Mouse (Mus musculus) granulocyte monocyte progenitor cell, adult 5-6 weeks (primary cell): ENCODE measurements at regions not wholly inside any gene's neighbourhood (a gene's known extent, or its start where the extent isn't known, plus 50 kb on each side); places are given as distances from the start of the nearest gene placed in this dataset.

Source experiments
- ATAC-seq: replicated peaks from 2 replicates; pipeline ENCODE4 v1.8.0; 2016; ENCODE audit warnings: mild to moderate bottlenecking, moderate TSS enrichment, inconsistent platforms; ENCODE audit not compliant: poor library complexity, severe bottlenecking

DNA sequence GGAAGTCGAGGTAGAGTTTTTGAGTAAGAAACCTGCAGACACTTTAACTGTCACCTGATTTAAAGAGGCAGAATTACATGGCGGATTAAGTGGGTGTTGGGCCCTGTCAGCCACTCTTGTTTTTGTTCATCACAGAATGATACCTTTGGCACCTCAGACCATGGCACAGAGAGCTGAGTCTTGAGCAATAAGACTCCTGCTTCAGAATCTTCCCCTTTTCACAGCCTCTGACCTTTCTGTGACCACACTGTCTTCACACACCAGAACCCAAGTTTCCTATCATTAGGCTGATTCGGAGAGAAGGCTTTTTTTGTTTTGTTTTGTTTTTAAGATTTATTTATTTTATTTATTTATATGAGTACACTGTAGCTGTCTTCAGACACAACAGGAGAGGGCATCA is 192.8 kb downstream of the Gm10260 start:
- peak; percentile 89 for ATAC-seq

DNA sequence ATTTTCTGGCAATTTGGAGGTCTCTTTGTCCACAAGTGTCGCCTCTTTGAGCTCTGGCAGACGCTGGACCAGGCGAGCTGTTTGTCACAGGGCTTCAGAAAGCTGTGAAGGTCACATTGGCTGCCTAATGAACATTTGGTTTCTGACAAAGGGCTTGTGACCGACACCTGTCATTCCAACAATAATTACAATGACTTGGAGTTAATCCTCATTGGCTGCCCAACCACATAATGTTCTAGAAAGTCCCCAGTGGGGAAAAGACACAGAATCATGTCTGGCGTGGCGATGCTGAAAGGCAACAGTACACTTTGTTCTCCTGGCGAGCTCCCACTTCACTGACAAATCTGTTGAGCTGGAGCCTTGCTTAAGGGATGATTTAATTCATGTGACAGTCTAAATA is 194.4 kb downstream of the Gm10260 start:
- ATAC-seq: no peak

DNA sequence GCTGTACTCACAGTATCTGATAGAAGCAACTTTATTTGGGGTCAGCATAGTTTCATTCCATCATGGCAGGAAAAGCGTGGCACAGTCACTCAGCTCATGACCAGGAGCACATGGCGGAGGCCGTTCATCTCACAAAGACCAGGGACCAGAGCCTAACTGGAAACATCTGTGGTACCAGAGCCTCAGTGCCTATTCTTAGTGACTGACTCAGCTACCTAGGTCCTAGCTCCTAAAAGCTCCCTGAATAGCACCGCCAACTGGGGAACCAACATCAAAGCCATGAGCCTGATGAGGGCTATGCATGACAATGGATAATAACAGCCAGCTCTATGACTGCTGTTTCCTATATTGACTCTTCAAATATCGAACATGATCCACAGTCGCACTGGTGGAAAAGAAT is 198.2 kb downstream of the Gm10260 start:
- no peak for ATAC-seq

DNA sequence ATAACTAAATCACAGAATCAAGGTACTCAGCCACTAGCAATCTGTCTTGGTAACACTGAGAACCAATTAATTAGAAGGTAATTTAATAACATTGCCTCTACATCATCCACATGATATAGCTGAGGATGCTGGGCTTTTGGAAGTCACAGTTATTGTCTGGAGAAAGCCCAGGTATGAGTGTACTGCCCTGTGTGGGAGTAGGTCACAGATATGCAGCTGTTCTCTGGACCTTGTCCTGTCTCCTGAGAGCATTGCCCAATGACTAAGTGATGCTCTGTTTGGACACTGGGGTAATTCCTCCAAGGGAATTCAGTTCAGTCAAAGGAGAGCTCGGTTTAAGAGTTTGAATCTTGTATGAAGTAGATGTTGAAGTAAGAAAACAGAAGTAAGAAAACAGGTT is 199.6 kb downstream of the Gm10260 start:
- no peak; the same call in 1 of the 2 replicates for ATAC-seq

DNA sequence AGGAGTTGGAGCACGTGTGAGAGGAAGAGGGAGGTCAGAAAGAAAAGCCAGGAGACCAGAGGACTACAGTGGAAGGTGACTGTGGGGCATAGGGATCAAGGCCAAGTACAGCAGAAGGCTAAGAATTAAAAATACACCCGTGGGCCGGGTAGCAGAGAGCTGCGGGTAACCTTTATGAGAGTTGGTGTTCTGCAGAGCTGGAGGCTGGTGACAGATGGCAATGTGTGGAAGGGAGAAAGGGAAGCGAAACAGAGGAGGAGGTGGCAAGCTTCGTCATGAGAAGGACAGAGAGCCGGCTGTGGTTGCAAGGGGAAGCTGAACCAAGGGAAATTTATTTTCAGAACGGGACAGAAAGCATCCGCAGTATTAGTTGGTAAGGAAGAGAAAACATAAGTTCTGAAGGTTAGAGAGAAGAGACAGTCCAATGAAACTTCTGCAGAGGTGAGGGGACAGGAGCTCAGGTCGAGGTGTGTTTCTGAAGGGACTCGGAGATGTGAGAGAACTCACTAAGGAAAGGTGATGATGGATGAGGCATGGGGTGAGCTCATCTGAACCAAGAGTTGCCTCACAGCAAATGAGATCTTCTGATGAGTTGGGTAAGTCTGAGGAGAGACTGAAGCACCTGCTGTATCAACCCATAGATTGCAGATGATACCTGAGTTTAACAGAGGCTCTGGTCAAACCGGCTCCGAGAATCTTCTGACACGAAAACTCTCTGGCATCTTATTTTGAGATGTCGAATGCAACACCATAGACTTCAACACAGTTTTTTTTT is 200.6 kb downstream of the Gm10260 start:
- ATAC-seq: peak; percentile 91

DNA sequence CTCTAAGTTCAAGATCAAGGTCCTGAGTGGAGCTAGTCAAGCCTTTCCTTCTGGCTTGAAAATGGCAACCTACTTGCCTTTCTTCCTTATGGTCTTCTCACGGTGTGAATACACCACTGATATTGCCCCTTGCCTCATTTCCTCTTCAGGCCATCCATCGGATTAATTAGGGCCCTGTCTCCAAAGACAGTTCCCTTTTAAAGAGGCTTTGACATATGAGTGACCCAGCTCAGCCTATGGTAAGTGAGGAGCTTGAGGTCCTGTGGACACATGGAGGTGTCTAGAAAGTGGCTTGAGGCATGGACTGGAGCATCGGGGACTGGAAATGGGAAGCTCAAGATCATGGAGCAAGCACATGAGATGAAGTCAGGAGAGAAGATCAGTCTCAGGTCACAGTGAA is 201.5 kb downstream of the Gm10260 start:
- ATAC-seq: peak; percentile 52

DNA sequence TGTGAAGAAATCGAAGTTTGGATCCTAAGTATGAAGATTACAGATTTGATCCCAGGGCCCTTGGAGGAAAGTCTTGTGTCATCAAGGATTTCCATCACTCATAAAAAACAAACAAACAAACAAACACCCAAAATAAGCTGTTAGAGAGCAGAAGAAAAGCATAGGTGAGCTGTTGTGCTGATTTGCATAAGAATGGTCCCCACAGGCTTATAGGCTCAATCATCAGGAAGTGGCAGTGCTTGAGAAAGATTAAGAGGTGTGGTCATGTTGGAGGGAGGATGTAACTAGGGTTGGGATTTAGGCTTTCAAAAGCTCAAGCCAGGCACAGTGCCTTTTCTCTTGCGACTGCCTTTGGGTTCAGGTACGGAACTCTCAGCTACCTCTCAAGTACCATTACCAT is 205.1 kb downstream of the Gm10260 start:
- ATAC-seq: no peak

DNA sequence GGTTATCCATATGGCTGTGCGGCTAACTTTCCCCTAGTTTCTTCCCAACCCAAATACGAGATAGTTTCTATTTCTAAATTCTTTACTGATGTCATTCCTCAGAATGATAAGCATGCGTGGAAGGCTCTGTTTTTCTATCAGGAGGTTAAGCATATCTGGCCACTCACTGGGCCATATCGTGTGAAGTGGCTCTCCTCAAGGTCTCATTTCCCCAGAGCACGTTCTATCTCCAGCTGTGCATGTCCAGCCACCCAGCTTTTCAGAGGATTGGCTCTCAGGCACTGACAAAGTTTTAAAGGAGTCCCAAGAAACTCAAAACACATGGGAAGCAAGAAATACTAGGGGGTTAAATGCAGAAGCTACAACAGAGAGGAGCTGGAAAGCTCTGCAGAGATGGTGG is 205.8 kb downstream of the Gm10260 start:
- ATAC-seq: no peak

DNA sequence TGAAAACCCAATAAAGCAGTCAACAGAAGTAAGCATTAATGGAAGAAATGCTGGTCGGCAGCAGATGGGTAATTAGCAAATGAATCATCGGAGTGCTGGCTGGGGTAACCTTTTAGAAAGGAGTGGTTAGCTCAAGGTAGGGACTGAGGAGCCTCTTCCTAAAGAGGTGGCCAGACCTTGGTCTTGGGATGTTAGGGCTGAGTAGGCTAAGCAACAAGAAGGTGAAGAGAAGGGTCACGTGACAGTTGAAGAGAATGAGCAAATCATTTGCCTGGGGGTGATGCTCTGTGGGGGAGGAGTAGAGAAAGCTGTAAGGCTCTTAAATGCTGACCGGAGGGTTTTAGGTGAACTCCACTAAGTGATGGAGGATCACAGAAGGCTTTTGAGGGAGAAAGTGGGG is 208.2 kb downstream of the Gm10260 start:
- no peak for ATAC-seq

DNA sequence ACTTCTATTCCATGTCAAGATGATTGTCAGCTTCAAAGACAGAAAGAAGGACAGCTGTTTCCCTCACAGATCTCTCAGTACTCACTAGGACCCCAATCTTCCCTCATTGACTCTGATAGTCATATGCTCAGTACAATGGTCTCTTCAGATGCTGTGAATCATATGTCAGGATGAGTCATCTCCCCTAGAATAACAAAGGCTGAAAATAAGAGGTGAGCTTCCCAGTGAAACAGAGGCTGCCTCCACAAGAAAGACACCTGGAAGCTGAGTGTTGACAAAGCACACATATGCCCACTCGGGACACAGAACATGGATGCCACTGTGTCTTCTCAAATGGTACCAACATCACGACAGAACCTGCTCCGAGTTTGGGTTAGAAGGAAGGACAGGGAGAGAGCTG is 209.6 kb downstream of the Gm10260 start:
- ATAC-seq: no peak

DNA sequence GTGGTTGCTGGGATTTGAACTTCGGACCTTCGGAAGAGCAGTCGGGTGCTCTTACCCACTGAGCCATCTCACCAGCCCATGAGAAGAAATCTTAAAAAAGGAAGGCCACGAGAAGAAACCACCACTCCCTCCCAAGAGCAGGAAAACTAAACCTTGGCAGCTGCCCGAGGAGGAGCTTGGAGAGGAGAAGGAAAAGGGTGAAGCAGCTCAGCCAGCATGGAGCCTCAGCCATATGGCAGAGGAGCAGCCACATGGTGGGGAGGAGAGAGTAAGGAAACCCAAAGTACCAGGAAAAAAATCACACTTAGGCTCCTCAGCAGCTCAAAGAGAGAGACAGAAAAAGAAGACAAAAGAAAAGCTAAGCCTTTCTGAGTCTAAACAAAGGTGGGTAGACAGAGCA is 210.3 kb downstream of the Gm10260 start:
- ATAC-seq: no peak

DNA sequence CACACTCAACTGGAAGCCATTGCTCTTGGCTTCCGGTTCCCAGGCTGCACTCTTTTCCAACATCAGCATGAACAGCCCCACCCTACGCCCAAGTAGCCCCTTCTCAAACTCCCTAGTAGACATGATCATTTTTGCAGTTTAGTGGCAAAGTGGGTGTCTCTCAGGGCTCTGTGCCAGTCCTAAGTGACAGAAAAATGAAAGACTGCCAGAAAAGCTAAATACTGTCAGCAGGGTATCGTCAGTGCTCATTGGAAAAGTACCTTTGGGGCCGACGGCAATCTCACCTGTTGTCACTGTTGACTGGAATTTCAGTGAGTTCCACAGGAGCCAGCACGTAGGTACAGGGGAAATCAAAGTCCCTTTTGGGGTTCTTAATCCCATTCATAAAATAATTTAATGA is 211.0 kb downstream of the Gm10260 start:
- ATAC-seq: no peak

DNA sequence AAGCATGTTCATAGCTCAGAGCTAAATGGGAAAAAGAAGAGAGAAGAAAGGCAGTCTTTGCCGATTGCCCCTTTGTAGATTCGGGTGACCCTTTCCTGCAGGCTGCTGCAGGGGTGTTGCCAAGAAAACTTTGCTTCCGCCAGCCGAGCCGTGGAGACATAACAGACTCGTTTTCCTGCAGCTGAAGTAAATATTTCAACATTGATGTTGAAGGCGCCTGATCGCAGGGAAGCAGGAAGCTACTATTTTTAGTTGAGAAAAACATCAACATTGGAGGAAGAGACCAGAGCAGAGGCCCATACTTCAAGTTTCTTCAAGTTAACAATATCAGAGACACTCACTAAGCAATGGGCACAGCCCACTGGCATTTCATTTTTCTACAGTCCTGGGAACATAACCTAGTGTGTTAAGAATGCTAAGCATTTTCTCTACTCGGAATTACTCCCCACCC is 211.9 kb downstream of the Gm10260 start:
- ATAC-seq: peak; percentile 73

DNA sequence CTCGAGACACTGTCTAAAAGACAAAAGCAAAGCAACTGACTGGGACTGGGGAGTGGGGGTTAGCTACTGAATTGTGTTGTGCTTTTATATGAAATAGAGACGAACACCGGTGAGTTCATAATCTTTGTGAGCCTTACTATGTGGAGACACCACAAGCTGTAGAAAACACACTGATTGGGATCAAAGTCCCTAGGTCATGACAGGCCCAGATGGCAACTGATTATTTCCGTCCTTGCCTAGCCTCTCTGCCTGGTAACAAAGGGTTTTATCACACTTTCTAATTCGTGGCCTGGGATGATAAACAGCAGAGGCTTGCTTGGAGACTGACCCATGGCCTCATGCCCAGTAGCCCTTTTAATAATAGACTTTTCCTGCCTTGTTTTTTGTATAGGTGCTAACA is 213.5 kb downstream of the Gm10260 start:
- no peak for ATAC-seq

DNA sequence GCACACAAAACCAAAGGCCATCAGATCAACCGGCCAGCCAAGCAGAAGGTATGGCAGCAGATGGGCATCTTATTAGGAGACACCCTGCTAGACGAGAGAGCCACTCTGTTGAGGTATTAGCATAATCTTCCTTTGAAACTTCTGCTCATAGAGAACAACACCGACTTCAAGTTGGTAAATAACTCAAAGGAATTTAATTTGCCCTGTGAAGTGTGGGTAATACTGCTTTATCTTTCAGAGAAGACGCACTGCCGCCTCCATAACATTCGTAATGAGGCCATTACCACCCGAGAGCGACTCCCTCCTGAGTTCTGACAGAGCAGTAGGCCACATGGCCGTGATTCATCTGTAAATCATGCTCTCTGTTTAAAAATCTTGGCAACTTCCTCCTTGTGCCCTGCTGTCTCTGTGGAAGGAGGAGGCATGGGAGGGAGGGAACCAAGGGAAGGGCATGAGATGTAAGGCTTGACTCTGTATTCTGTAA is 214.4 kb downstream of the Gm10260 start:
- ATAC-seq: peak; percentile 83

DNA sequence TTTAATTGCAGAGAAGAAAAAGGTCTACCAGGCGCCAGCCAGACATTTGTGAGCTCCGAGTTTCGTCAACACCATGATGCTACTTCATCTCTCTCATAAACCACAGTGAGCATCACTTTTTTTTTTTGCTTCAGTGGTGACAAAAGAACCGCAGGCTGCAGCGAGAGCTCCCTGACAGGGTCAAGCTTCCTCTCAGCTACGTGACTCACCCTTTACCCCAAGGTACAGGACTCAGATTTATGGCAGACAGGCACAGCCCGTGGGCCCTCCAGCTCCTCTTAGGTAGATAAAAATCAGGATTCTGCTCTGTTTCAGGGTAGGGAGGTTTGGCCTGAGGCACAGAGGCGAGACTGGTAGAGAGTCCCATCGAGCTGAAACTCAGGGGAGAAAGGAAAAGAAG is 220.7 kb downstream of the Gm10260 start:
- ATAC-seq: peak; percentile 37; the same call in 1 of the 2 replicates

DNA sequence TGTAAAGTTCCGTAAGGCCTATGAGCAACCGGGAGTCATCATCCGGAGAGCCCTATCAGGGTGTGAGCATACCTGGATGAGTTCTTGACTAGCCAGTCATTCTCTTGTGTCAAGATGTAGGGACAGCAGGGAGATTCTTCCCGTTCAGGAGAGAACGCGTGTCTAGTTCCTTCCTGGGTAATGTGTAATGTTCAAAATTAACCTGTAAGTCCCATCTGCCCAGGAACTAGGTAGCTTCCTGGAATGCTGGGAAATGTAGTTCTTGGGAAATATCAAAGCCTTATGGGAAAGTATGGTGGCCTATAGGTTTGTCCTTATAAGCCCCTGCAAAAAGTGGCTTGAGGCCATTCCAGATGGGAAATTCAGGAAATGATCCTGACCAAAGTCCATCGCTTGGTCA is 222.0 kb downstream of the Gm10260 start:
- no peak for ATAC-seq

DNA sequence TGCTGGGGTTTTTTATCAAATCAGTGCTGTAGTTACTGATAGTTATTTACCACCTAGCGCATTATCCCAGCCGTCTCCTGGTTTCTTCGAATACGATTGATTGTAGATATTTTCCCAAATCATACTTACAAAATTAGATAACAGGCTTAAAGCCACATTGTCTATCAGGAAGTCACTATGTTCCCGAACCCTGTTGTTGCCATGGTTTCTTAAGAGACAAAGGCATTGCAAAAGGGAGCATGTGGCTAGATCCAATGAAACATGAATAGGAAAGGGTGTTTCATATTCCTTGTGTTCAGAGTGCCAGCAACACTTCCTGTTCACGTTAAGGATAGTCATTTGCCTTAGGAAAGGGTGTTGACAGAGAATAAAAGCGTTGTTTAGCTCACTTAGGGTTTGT is 222.7 kb downstream of the Gm10260 start:
- ATAC-seq: no peak

DNA sequence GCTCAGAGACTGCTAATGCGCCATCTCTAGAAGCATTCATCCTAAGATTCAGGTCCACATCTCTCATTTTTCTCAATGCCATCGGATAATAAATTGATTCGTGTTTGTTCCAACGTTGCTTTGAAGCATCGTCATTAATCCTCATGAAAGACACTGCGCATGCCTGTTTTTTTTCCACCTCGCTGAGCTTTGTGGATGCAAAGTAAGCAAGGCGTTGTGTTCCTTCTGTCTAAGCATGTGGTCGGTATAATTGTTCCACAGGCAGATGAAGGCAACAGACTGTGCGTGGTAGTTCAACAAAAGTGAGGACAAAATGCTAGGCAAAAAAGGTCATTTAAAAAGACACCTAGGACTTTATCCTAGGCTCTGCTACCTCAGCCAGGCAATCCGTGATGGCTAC is 223.2 kb downstream of the Gm10260 start:
- ATAC-seq: no peak

DNA sequence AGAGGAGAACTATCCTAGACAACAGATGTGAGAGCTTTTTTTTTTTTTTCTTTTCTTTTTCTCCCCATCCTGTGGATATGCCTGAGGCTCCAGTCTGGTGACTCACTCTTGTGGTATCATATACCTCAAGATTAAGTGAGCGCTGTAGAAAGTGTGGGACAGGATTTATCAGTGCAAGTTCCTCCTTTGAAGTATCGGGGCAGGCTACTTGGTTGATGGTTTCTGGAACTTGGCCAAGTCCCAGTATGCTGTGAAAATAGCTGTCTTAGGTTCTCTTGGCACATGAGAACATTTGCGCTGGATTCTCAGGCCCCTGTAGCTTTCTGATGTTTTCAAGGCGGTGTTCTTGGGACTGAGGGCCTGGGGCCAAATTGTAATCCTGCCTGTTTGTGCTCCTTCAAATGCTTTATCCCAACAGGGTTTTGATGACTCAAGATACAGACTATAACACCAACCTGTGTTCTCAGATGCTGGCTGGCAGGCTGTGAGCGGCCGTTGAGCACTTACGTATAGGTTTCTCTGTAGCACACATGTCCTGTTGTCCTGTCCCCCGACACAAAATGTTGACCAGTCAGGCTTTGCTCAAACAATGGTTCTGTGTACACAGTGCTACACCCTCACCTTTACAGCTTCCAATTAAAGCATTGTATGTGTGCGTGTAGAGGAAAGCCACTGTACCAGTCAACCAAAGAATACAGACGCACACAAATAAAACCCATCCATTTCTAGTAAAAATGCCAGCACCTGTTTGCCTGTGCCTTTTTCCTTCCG is 226.4 kb downstream of the Gm10260 start:
- peak; percentile 96 for ATAC-seq

DNA sequence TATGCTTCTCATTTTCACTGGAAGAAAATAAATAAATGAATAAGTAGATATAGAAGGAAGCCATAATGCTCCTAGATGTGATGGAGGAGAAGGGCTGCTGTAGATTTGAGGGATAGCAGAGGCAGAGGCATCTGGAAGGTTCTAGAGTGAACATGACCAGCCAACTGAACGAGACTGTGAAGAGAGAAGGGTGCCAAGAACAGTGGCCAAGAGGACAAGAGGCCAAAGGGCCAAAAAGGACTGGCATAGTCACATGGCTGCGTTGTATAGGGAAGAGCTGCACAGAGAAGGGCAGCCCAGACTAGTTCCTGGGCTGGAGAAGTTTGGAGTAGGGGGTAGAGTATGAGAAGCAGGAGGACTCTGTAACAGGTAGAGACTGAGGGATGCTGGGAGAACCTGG is 229.3 kb downstream of the Gm10260 start:
- ATAC-seq: no peak

DNA sequence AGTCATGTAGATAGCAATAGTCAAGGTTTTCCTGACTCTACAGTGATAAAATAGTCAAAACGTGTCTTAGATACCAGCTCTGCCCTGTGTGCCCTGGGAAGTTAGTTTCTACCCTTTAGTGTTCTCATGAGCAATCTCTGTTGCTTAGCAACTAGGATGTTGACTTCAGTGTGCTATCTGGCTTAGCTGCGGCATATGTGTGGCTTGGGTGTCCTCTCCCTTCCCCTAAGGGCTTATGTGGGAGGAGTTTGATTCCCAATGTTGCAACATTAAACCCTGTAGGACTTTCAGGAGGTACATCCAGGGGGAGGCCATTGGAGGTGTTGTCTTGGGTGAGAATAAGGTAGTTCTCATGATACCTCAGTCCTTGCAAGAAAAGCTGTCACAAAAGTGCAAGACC is 229.9 kb downstream of the Gm10260 start:
- ATAC-seq: peak; percentile 23; the same call in 1 of the 2 replicates
